Mouse (Mus musculus) midbrain, embryonic 10.5 days (tissue): ENCODE measurements around the gene Polrmt. TPM values are rescaled to one million over a fixed set of nuclear protein-coding genes. Genes with fewer than 3 reads are reported as not detected.

Experiments
- DNase-seq: peaks from one replicate; pipeline ENCODE4 v3.0.0-alpha.2; 2017; ENCODE audit warnings: low spot score
- H3K27ac ChIP-seq: fragments of 300-500 bp; sonication (generic); replicated peaks from 2 replicates; pipeline ENCODE4 v1.5.1; 2016; ENCODE audit warnings: mild to moderate bottlenecking
- H3K27me3 ChIP-seq: fragments of 300-500 bp; sonication (generic); 2 replicates; pipeline ENCODE4 v1.6.1; 2016; ENCODE audit warnings: low read depth, mild to moderate bottlenecking; ENCODE audit not compliant: poor library complexity, severe bottlenecking
- H3K36me3 ChIP-seq: fragments of 300-500 bp; sonication (generic); 2 replicates; pipeline ENCODE4 v1.6.1; 2016; ENCODE audit warnings: mild to moderate bottlenecking, moderate library complexity
- H3K4me1 ChIP-seq: fragments of 300-500 bp; sonication (generic); 2 replicates; pipeline ENCODE4 v1.6.1; 2016
- H3K4me3 ChIP-seq: fragments of 300-500 bp; sonication (generic); 2 replicates; pipeline ENCODE4 v1.5.1; 2016; ENCODE audit warnings: mild to moderate bottlenecking, moderate library complexity
- H3K9me3 ChIP-seq: fragments of 300-500 bp; sonication (generic); replicated peaks from 2 replicates; pipeline ENCODE4 v1.6.1; 2016; ENCODE audit warnings: mild to moderate bottlenecking
- WGBS: fragments of 180-500 bp; shearing (Covaris S2); methylation state at CpG from one replicate; pipeline ENCODE4 v1.1.7; 2016; 5-methylcytosine and 5-hydroxymethylcytosine counted together
- polyA plus RNA-seq: library from polyadenylated mRNA; unstranded; fragments of >200 nt; fragmentation: Nextera tagmentation; extraction: Ambion mirVana; gene quantifications from 2 replicates; pipeline ENCODE4 v1.2.1, GENCODE M21; 2016

Gene Polrmt
- polyA plus RNA-seq, 1 experiment from 2014 or later = 48.6 TPM

GRCm38 (mm10) chr10:79729357-79729965 is 16.9 kb downstream of the Polrmt start:
- H3K27me3 ChIP-seq = peaks cover 2% of the 10 kb centered on the region
- H3K36me3 ChIP-seq = peaks cover 26% of the 10 kb centered on the region
- H3K9me3 ChIP-seq = no peaks in the 10 kb centered on the region
- no peak overlapping the region for H3K4me3 ChIP-seq
- DNase-seq = no peak
- no peak overlapping the region for H3K27ac ChIP-seq
- WGBS = 92% methylated on average over 13 of the region's 13 CpGs
- peaks cover 10% of the 10 kb centered on the region; the same call in 1 of the 2 replicates for H3K4me1 ChIP-seq

DNA sequence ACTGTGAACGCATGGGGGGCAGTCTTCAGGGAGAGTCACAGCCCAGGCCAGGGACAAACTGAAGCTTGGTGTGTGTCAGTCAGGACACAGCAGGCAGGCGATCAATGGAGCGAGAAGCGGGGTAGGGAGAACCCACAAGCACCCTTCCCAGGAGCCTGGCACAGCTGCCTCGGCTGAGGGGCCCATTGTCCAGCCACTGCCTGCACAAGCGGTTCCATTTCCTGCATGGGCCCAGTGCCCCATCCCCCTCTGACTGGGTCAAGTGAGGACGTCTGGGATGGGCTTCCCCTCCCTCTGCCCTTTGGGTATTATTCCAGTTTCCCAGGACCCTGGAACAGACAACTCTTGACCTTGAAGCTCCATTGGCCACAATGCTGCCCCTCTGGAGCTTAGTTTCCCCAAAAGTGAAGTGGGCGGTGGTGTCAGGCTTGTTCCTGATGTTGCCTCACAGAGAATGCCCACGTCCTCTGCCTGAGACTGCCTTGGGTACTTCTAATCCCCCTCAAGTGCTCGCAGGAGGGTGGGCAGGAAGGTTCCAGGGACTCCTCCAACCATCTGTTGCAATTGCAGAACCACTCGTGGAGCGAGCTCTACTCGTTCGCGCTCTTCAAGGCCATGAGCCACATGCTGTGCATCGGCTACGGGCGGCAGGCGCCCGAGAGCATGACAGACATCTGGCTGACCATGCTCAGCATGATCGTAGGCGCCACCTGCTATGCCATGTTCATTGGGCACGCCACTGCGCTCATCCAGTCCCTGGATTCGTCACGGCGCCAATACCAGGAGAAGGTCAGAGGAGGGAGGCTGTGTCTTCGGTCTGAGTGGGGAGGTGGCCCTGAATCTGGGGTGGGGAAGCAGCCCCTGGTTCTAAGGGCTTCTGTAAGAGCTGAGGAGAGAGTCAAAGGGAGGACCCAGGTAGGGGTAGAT is 17.8 kb downstream of the Polrmt start:
- no peak overlapping the region for H3K27ac ChIP-seq
- no peaks in the 10 kb centered on the region for H3K9me3 ChIP-seq
- no peak overlapping the region for H3K4me3 ChIP-seq
- no peak for DNase-seq
- WGBS = 74% methylated on average over 28 of the region's 28 CpGs
- H3K4me1 ChIP-seq = peaks cover 10% of the 10 kb centered on the region; the same call in 1 of the 2 replicates
- no peaks in the 10 kb centered on the region for H3K27me3 ChIP-seq
- H3K36me3 ChIP-seq = peaks cover 17% of the 10 kb centered on the region

DNA sequence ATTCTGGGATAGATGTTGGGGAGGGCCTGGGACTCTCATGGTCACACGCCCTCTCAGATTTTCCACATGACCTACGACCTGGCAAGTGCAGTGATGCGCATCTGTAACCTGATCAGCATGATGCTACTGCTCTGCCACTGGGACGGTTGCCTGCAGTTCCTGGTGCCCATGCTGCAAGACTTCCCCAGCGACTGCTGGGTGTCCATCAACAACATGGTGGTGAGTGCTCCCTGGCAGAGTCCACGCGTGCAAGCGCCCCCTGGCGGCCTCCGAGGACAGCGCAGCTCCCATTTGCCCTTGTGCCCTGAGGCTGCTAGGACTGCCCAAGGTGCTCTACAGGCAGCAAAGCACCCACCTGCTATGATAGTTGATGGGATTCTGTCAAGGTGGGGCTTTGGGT is 20.3 kb downstream of the Polrmt start:
- Histone ChIP-seq H3K36me3 (no peaks in the 10 kb centered on the region), H3K4me3 (no peak overlapping the region), H3K27ac (no peak overlapping the region), H3K9me3 (no peaks in the 10 kb centered on the region), H3K27me3 (no peaks in the 10 kb centered on the region), H3K4me1 (peaks cover 13% of the 10 kb centered on the region; the same call in 1 of the 2 replicates)
- 33% methylated on average over 11 of the region's 11 CpGs for WGBS
- DNase-seq = peak; percentile 54

DNA sequence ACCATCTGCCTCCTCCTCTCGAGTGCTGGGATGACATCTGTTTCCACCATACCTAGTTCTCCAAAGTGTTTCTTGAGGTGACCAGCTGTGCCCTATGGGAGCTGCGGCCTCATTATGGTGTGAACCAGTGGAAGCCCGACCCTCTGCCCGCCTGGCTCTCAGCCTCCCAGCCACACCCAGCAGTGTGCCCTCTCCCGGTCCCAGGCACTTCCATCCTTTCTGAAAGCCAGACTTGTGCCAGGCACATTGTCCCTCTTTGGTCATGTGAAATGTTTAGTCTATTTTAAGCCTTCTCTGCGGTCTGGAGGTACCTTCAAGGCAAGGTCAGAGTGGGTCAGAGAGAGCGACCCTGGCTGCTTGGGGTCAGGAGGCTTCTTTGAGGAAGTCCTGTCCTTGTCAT is 22.7 kb downstream of the Polrmt start:
- Histone ChIP-seq H3K4me1 (peaks cover 11% of the 10 kb centered on the region; the same call in 1 of the 2 replicates), H3K9me3 (no peaks in the 10 kb centered on the region)
- 90% methylated on average over 7 of the region's 7 CpGs for WGBS

GRCm38 (mm10) chr10:79723047-79723446 is 23.3 kb downstream of the Polrmt start:
- no peaks in the 10 kb centered on the region for H3K36me3 ChIP-seq
- no peak for DNase-seq
- no peak overlapping the region for H3K27ac ChIP-seq
- H3K4me3 ChIP-seq = no peak overlapping the region
- no peaks in the 10 kb centered on the region for H3K9me3 ChIP-seq
- WGBS = 61% methylated on average over 6 of the region's 6 CpGs
- peaks cover 24% of the 10 kb centered on the region for H3K27me3 ChIP-seq
- H3K4me1 ChIP-seq = peaks cover 9% of the 10 kb centered on the region; the same call in 1 of the 2 replicates

More for the DNA sequence above, 22.7 kb downstream of the Polrmt start:
- H3K36me3 ChIP-seq = no peaks in the 10 kb centered on the region
- H3K27me3 ChIP-seq = peaks cover 18% of the 10 kb centered on the region
- no peak for DNase-seq
- H3K4me3 ChIP-seq = no peak overlapping the region
- no peak overlapping the region for H3K27ac ChIP-seq

GRCm38 (mm10) chr10:79721089-79721488 is 25.3 kb downstream of the Polrmt start:
- peaks cover 44% of the 10 kb centered on the region for H3K27me3 ChIP-seq
- no peak for DNase-seq
- no peaks in the 10 kb centered on the region for H3K36me3 ChIP-seq
- H3K4me3 ChIP-seq = no peak overlapping the region
- 76% methylated on average over 5 of the region's 5 CpGs for WGBS
- no peak overlapping the region for H3K27ac ChIP-seq
- no peaks in the 10 kb centered on the region for H3K9me3 ChIP-seq
- H3K4me1 ChIP-seq = peaks cover 27% of the 10 kb centered on the region

GRCm38 (mm10) chr10:79717640-79718357 is 28.6 kb downstream of the Polrmt start:
- H3K9me3 ChIP-seq = no peaks in the 10 kb centered on the region

DNA sequence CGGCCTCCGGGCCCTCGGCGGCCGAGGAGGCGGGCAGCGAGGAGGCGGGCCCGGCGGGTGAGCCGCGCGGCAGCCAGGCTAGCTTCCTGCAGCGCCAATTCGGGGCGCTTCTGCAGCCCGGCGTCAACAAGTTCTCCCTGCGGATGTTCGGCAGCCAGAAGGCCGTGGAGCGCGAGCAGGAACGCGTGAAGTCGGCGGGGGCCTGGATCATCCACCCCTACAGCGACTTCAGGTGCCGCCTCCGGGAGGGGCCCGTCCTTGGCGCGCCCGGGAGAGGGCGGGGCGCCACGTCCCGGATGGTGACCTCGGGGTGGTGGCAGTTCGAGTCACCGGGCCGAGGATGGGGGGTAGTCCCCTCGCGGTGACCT is 29.4 kb downstream of the Polrmt start:
- DNase-seq = no peak
- Histone ChIP-seq H3K27me3 (peaks cover 68% of the 10 kb centered on the region), H3K9me3 (no peaks in the 10 kb centered on the region), H3K4me3 (peak overlapping the region; percentile 72), H3K27ac (peak overlapping the region; percentile 46; the same call in 1 of the 2 replicates), H3K36me3 (peaks cover 11% of the 10 kb centered on the region), H3K4me1 (peaks cover 29% of the 10 kb centered on the region)
- under 1% methylated on average over 44 of the region's 44 CpGs for WGBS

More at GRCm38 (mm10) chr10:79717640-79718357, 28.6 kb downstream of the Polrmt start:
- H3K27me3 ChIP-seq = peaks cover 68% of the 10 kb centered on the region
- DNase-seq = peak; percentile 74
- peaks cover 26% of the 10 kb centered on the region for H3K4me1 ChIP-seq
- no peak overlapping the region for H3K27ac ChIP-seq
- 6% methylated on average over 43 of the region's 43 CpGs for WGBS
- peaks cover 3% of the 10 kb centered on the region for H3K36me3 ChIP-seq
- H3K4me3 ChIP-seq = peak overlapping the region; percentile 72

- Histone ChIP-seq H3K27me3 (peaks cover 68% of the 10 kb centered on the region), H3K27ac (peak within 1 kb of the TSS; percentile 46; the same call in 1 of the 2 replicates), H3K4me1 (peaks cover 27% of the 10 kb centered on the region), H3K36me3 (peaks cover 17% of the 10 kb centered on the region), H3K4me3 (peak within 1 kb of the TSS; percentile 72), H3K9me3 (no peaks in the 10 kb centered on the region)
- 2% methylated on average over 89 of the region's 91 CpGs for WGBS
- DNase-seq = no peak
Observed at GRCm38 (mm10) chr10:79716254-79716987, 30.0 kb downstream of the Polrmt start, which contains the start of gene Hcn2. Gene Hcn2, plus strand, starts transcription at chr10:79716634.

- DNase-seq = no peak
- Histone ChIP-seq H3K27ac (no peak overlapping the region), H3K27me3 (peaks cover 63% of the 10 kb centered on the region), H3K36me3 (peaks cover 31% of the 10 kb centered on the region), H3K9me3 (no peaks in the 10 kb centered on the region), H3K4me3 (no peak overlapping the region), H3K4me1 (peaks cover 27% of the 10 kb centered on the region)
- 72% methylated on average over 4 of the region's 4 CpGs for WGBS
Observed at GRCm38 (mm10) chr10:79714996-79715395, 31.4 kb downstream of the Polrmt start.

DNA sequence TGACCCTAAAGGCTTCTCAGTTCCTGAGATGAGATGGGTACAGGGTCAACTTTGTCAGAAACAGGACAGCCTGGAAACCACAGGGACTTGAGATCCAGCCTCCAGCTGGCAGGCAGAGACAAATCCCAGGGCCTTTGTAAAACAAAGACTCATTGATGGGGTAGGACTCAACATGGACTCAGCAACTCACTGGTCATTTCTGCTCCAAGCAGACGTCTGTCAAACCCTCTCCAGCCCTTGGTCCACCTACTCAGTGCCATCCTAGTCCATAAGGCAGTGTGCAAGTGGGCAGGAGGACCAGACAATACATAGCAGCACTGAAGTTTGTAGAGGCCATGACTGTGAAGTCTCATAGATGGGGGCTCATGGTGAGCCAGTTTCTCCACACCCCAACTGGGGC is 33.2 kb downstream of the Polrmt start:
- WGBS = 53% methylated on average over 1 of the region's 1 CpGs
- Histone ChIP-seq H3K27ac (no peak overlapping the region), H3K27me3 (peaks cover 45% of the 10 kb centered on the region), H3K9me3 (no peaks in the 10 kb centered on the region), H3K4me1 (peaks cover 37% of the 10 kb centered on the region), H3K4me3 (no peak overlapping the region), H3K36me3 (peaks cover 49% of the 10 kb centered on the region)
- no peak for DNase-seq
